8 mouse cellular contexts compared by ENCODE assay signal in the genomic region with DNA sequence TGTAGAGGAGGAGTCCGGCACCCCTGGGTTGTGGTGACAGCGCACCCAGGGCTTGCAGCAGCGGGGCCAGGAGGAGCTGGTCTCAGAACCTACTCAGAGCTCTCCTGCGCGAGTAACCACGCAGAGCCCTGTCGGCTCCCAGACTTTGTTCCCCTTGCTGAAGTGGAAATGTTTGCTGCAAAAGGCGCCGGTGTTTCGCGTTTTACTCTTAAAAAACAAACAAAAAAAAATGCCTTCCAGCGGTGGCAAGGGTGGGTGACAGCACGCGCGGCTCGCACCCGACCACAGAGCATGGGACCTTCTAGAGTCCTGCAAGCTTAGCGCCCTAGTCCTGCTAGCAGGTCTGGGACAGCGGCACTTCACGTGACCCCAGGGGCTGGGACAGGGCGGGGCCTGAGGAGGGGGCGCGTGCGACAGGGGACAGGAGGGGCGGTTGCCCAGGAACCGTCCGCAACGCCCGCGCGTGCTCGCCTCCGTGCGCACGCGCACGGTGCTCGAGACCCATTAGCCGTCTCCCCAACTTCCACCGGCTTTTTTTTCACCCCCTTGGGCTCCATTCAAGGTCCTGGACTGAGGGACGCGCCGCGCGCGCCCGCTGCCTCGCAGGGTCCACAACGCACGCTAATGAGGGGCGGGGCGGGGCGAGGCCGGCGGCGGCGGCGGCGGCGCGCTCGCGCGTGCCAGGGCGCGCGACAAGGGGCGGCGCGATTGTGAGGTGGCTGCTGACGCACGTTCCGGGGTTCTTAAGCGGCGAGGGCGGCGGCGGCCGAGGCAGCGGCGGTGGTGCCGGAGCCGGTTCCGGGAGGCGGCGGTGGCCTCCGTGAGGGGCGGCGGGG. TPM values are rescaled to one million over a fixed set of nuclear protein-coding genes. Genes with fewer than 3 reads are reported as not detected.
DNase-seq lines count a peak whose midpoint lies in the region; ATAC-seq and TF ChIP-seq lines count a peak whose summit lies in the region.

Gene Cpeb2 (plus strand): TSS at position 691 of the 836 bp plus-strand sequence.

- peak; percentile 84 for DNase-seq in G1E (ENCODE audit: low spot score)
- DNase-seq in cerebellum, adult 18-20 months, result peak; percentile 92 to 97
- DNase-seq in hindbrain, embryonic 10.5 days (ENCODE audit: low spot score), result peak; percentile 93
- peak; percentile 97 for DNase-seq in layer of hippocampus, adult 9-11 months
- peak; percentile 95 for DNase-seq in lung, postnatal 0 days (ENCODE audit: low spot score)
- DNase-seq in ovary, postnatal 14 days (ENCODE audit: low spot score), result peak; percentile 87
- peak; percentile 91 for DNase-seq in thymus, postnatal 14 days

- peak within 1 kb of the TSS; percentile 96 for H3K4me2 ChIP-seq in lung, postnatal 0 days (replicated peaks; ENCODE audit: low read depth, low read length)

- no peak for TF ChIP-seq CTCF in G1E (IDR thresholded peaks at IDR 0.05; ENCODE audit: low read depth, low read length)
- TF ChIP-seq CTCF in lung, postnatal 0 days (IDR thresholded peaks at IDR 0.05), result 0 out of 2 replicates have a peak, but pooled peaks have one; percentile 9

- H3K9ac ChIP-seq in lung, postnatal 0 days (replicated peaks; ENCODE audit: low read depth), result peak within 1 kb of the TSS; percentile 82

- H3K27me3 ChIP-seq in G1E (ENCODE audit: insufficient read depth, low read length), result peaks cover 22% of the 10 kb centered on the region
- peaks cover 18% of the 10 kb centered on the region for H3K27me3 ChIP-seq in hindbrain, embryonic 10.5 days (ENCODE audit: insufficient read depth, poor library complexity, severe bottlenecking)
- no peaks in the 10 kb centered on the region for H3K27me3 ChIP-seq in lung, postnatal 0 days (replicated peaks; ENCODE audit: insufficient read depth, low read length)

- H3K27ac ChIP-seq in hindbrain, embryonic 10.5 days, result peak within 1 kb of the TSS; percentile 95
- peak within 1 kb of the TSS; percentile 100 for H3K27ac ChIP-seq in lung, postnatal 0 days (ENCODE audit: low read length)

- H3K4me3 ChIP-seq in G1E (ENCODE audit: low read depth, low read length), result peak within 1 kb of the TSS; percentile 89
- H3K4me3 ChIP-seq in hindbrain, embryonic 10.5 days, result peak within 1 kb of the TSS; percentile 90
- H3K4me3 ChIP-seq in lung, postnatal 0 days (ENCODE audit: low read depth, low read length), result peak within 1 kb of the TSS; percentile 98

- peak; percentile 74 for ATAC-seq in G1E (ENCODE audit: extremely low read depth, insufficient number of reproducible peaks, low FRiP score, poor library complexity, severe bottlenecking)
- peak; percentile 64 for ATAC-seq in frontal cortex, adult (ENCODE audit: low TSS enrichment)
- ATAC-seq in lung, postnatal 0 days, result peak; percentile 90

- no peaks in the 10 kb centered on the region for H3K9me3 ChIP-seq in G1E (replicated peaks)
- H3K9me3 ChIP-seq in hindbrain, embryonic 10.5 days, result no peaks in the 10 kb centered on the region
- no peaks in the 10 kb centered on the region for H3K9me3 ChIP-seq in lung, postnatal 0 days (ENCODE audit: low read length)

- TF ChIP-seq EP300 in lung, postnatal 0 days (IDR thresholded peaks at IDR 0.05), result no peak

- H3K36me3 ChIP-seq in G1E (replicated peaks), result peaks cover 3% of the 10 kb centered on the region
- H3K36me3 ChIP-seq in hindbrain, embryonic 10.5 days, result no peaks in the 10 kb centered on the region
- no peaks in the 10 kb centered on the region for H3K36me3 ChIP-seq in lung, postnatal 0 days (ENCODE audit: insufficient read depth, low read length)

- under 1% methylated on average over 89 of the region's 89 CpGs for WGBS in hindbrain, embryonic 10.5 days
- 3% methylated on average over 68 of the region's 89 CpGs for WGBS in lung, postnatal 0 days

- peaks cover 16% of the 10 kb centered on the region for H3K4me1 ChIP-seq in G1E (ENCODE audit: insufficient read depth, low read depth, low read length)
- peaks cover 12% of the 10 kb centered on the region for H3K4me1 ChIP-seq in hindbrain, embryonic 10.5 days (replicated peaks)
- H3K4me1 ChIP-seq in lung, postnatal 0 days (ENCODE audit: insufficient read depth, low read depth, low read length), result peaks cover 5% of the 10 kb centered on the region

RNA-seq across cellular contexts. Expression of gene Cpeb2, which starts in this region (rescaled TPM):
- total RNA-seq in G1E (2014; fragmentation: Nextera tagmentation) (13.1 and 13.6 TPM in 2 replicates), G1E (2017) (3.1 and 4.4 TPM in 2 replicates)
- polyA plus RNA-seq in G1E (2012), result 7.5 and 10.3 TPM in 2 replicates
- polyA plus RNA-seq in hindbrain, embryonic 10.5 days (2016; fragmentation: Nextera tagmentation; extraction: Ambion mirVana), result 2.3 and 3.4 TPM in 2 replicates
- polyA plus RNA-seq in lung, postnatal 0 days (2015; fragmentation: Nextera tagmentation; extraction: Ambion mirVana), result 2.1 and 2.8 TPM in 2 replicates

Comparison
In these comparisons a context has a peak if more than half of its experiments do, and no peak if none do; other contexts are left out.
1. Peak in every context shown above with its lines: DNase-seq, ATAC-seq, H3K4me3 ChIP-seq and H3K27ac ChIP-seq.